ENCODE assay signal across 7 mouse cellular contexts in genomic region chr1:105906427-105906798, GRCm38 (mm10).
DNase-seq lines count a peak whose midpoint lies in the region; ATAC-seq lines count a peak whose summit lies in the region.

No protein-coding gene starts in this region.

- DNase-seq in urinary bladder, adult 2 months (ENCODE audit: low spot score), result peak; percentile 40
- no peak for DNase-seq in urinary bladder, postnatal 10 days (ENCODE audit: low spot score)
- peak; percentile 94 for DNase-seq in brain, adult 2 months (ENCODE audit: low read depth, low spot score)
- peak; percentile 22 to 49 for DNase-seq in left cerebral cortex, postnatal 14 days (ENCODE audit: low spot score in 2 of 2)
- peak; percentile 65 for DNase-seq in urinary bladder, postnatal 25 days (ENCODE audit: low spot score)
- no peak for DNase-seq in embryo, embryonic 10 days (ENCODE audit: low spot score)

- intact Hi-C loops in left cerebral cortex, postnatal 14 days (cut with DNase I), result no loop called here

- peak; percentile 76 for ATAC-seq in granulocyte monocyte progenitor cell, adult 5-6 weeks (replicated peaks; ENCODE audit: poor library complexity, severe bottlenecking)

Comparison
In these comparisons a context has a peak if more than half of its experiments do, and no peak if none do; other contexts are left out.
1. DNase-seq: peak in urinary bladder, adult 2 months (single experiment), brain, adult 2 months (single experiment), left cerebral cortex, postnatal 14 days (2 of 2) and urinary bladder, postnatal 25 days (single experiment); none in urinary bladder, postnatal 10 days (single experiment) and embryo, embryonic 10 days (single experiment).